Mouse (Mus musculus): ENCODE measurements around the gene Rftn1.
"Not testable (repeated sequence)": the region's sequence is repeated elsewhere in the genome, so short reads cannot be mapped to it uniquely, and the experiment has no call there.

Rftn1 gene

DNA sequence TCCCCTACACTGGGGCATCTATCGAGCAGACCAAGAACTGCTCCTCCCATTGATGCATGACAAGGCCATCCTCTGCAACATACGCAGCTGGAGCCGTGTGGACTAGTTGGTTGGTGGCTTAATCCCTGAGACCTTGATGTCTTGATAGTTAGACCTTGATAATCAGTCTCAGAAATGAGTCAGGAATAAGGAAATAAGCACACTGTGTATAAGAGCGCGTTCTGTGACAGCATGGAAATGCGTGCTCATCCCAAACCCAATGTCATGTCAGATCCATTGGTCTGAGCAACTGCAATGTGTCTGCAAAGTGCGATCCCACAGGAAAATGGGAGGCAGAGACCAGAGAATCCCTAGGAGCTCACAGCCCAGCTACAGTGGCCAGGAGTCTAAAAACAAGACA, 21.3 kb upstream of the Rftn1 start:
- no peak for DNase-seq (ENCODE audit: low read depth, low spot score)
- Histone ChIP-seq H3K27me3 (ENCODE audit: control insufficient read depth, insufficient read depth, low read length, poor library complexity, severe bottlenecking) (no peaks in the 10 kb centered on the region), H3K36me3 (ENCODE audit: control insufficient read depth, insufficient read depth, low read length, poor library complexity, severe bottlenecking) (no peaks in the 10 kb centered on the region)

DNA sequence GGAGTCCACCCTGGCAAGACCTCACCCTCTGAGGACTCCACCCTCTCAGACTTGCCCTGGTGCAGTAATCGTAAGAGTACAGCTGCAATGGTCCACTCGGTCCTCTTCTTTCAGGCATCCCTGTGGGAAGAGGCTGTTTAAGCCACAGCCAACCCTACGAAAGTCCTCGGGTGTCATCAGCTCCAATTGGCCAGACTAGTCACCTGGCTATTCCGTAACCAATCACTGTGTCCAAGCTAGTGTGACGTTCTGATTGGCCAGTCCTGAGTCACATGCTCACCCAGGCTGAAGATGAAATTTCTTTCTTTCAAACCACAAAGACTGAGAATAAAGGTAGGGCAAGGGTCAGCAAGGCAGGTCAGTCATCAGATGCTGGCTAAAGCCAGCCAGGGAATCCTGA, 19.4 kb upstream of the Rftn1 start:
- DNase-seq (ENCODE audit: low read depth, low spot score), result peak; percentile 17
- no peaks in the 10 kb centered on the region for H3K36me3 ChIP-seq (ENCODE audit: control insufficient read depth, insufficient read depth, low read length, poor library complexity, severe bottlenecking)
- no peaks in the 10 kb centered on the region for H3K27me3 ChIP-seq (ENCODE audit: control insufficient read depth, insufficient read depth, low read length, poor library complexity, severe bottlenecking)

DNA sequence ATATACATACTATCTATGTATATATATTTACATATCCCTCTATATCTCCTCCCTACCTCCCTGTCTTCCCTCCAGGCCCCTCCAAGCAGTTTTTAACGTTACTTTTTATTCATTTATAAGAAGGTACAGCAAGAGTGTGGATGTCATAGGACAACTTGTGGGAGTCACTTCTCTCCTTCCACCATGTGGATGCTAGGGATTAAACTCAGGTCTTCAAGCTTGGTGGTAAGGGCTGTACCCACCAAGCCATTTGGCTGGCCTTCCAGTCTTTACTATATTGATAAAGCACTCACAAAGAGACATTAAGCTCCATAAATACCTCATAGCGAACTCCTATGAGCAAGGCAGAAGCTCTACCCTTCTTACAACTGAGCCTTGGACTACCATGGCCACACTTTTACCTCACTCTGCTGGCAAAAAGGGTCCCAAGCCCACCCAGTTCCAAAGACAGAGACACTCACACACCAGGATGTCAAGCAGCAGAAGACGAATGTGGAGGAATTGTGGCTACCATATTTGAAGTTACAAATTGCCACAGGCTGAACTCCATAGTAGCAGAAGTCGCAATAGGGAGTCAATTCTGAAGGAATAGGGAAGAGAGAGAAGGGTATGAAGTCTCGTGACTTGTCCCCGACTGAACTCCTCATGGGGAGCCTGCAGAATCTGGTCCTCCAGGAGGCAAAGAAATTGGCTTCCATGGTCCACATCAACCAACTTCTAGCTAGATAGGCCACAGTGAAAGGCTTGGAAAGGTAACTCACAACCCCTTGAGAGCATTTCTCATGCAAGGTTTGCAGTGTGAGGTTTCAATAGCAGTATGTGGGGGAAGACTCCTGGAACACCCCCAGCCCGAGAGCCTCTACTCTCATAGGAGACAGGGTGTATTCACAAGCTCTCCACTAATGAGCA, 17.9 kb upstream of the Rftn1 start:
- H3K36me3 ChIP-seq (ENCODE audit: control insufficient read depth, insufficient read depth, low read length, poor library complexity, severe bottlenecking), result no peaks in the 10 kb centered on the region
- DNase-seq (ENCODE audit: low read depth, low spot score), result no peak
- H3K27me3 ChIP-seq (ENCODE audit: control insufficient read depth, insufficient read depth, low read length, poor library complexity, severe bottlenecking), result no peaks in the 10 kb centered on the region

DNA sequence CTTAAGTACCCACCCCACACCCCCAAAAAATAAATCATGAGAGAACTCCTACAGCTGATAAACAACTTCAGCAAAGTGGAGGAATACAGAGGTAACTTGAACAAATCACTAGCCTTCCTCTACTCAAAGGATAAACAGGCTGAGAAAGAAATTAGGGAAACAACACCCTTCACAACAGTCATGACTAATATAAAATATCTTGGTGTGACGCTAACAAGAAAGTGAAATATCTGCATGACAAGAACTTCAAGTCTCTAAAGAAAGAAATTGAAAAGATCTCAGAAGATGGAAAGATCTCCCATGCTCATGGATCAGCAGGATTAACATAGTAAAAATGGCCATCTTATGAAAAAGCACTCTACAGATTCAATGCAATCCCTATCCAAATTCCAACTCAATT, 15.8 kb upstream of the Rftn1 start:
- DNase-seq (ENCODE audit: low read depth, low spot score); H3K36me3 ChIP-seq (ENCODE audit: control insufficient read depth, insufficient read depth, low read length, poor library complexity, severe bottlenecking); H3K27me3 ChIP-seq (ENCODE audit: control insufficient read depth, insufficient read depth, low read length, poor library complexity, severe bottlenecking): not testable (repeated sequence)

DNA sequence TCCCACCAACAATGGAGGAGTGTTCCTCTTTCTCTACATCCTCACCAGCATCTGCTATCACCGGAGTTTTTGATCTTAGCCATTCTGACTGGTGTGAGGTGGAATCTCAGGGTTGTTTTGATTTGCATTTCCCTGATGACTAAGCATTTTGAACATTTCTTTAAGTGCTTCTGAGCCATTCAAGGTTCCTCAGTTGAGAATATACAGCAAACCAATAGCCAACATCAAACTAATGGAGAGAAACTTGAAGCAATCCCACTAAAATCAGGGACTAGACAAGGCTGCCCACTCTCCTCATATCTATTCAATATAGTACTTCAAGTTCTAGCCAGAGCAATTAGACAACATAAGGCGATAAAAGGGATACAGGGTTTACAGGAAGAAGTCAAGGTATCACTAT, 15.4 kb upstream of the Rftn1 start:
- not testable (repeated sequence) for H3K36me3 ChIP-seq (ENCODE audit: control insufficient read depth, insufficient read depth, low read length, poor library complexity, severe bottlenecking); DNase-seq (ENCODE audit: low read depth, low spot score); H3K27me3 ChIP-seq (ENCODE audit: control insufficient read depth, insufficient read depth, low read length, poor library complexity, severe bottlenecking)

DNA sequence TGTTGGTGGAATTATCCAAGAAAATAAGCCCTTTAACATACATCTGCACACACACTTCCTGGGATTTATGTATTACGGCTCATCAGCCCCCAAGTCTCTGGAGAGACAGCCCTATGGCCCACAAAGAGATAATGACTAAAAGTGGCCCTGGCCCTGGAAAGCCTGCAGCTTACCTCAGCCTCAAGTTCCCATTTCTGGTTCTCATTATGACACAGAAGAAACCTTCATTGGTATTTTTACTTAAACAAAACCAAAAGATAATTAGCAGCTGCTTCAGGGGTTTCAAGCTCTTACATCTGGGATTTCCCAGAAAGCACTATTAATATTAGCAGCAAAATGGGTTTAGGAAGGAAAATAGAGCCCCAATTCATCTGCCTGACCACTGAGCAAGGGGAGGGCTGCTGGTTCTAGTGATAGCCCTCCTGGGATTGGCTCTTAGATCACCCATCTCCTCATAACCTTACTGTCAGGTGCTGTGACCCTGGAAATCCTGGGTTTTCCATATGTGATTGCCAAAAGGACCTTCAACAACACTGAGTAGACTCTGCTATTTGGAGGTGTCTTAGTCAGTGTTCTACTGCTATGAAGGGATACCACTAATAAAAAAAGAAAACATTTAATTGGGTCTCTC, 14.8 kb upstream of the Rftn1 start:
- DNase-seq (ENCODE audit: low read depth, low spot score), result peak; percentile 59
- Histone ChIP-seq H3K27me3 (ENCODE audit: control insufficient read depth, insufficient read depth, low read length, poor library complexity, severe bottlenecking) (no peaks in the 10 kb centered on the region), H3K36me3 (ENCODE audit: control insufficient read depth, insufficient read depth, low read length, poor library complexity, severe bottlenecking) (no peaks in the 10 kb centered on the region)

DNA sequence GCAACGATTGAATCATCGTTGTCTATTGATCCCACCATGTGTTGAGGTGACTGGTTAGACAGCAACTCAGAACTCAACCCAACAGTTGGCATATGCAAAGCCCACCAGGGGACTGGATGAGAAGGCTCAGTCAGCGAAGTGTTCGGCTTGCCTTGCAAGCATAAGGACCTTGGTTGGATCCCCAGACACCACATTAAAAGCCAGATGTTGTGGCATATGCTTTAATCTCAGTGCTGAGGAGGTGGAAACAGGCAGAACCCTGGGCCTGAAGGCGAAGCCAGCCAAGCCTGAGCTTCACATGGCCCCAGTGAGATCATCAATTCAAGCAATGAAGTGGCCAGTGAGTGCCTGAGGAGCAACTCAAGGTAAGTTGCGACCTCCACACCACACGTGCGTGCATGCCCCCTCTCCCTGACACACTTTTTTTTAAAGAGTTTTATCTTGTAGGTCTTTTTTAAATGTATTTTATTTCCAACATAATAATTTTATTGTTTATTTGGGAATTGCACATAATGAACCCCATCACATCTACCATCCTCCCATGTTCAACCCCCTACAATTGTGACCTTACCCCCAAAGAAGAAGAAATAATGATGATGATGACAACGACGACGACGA, 11.5 kb upstream of the Rftn1 start:
- no peak for DNase-seq (ENCODE audit: low read depth, low spot score)
- no peaks in the 10 kb centered on the region for H3K36me3 ChIP-seq (ENCODE audit: control insufficient read depth, insufficient read depth, low read length, poor library complexity, severe bottlenecking)
- no peaks in the 10 kb centered on the region for H3K27me3 ChIP-seq (ENCODE audit: control insufficient read depth, insufficient read depth, low read length, poor library complexity, severe bottlenecking)

DNA sequence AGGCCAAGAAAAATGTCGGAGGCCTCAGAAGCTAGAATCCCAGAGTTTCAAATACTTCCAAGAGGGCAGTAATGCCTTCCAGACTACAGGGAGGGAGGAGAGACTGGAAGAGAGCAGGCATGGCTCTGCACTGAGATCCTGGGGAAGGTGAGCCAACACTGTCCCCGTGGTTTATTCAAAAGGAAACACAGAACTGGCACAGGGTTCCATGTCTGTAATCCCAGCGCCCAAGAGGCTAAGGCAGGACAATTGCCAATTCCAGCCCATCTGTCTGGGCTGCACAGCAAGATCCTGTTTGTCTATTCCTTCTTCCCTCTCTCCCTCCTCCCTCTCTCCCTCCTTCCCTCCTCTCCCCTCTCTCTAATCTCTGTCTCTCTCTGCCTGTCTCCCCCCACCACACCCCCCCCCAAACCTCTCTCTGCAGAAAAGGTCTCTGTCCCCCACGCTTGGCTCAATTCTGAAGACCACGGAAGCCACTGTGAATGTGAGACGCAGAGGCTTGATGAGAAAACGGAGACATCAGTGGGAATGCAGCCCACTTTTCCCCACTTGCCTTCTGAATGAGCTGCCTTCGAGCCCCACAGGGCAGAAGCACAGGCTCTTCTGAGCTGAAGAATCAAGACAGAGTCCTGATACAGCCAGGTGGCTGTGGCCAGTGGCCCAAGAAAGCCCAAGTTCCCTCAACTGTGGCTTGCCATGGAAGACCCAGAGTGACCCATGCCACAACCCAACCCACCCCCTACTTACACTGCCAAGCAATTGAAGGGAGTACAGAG, 8.8 kb upstream of the Rftn1 start:
- no peaks in the 10 kb centered on the region for H3K27me3 ChIP-seq (ENCODE audit: control insufficient read depth, insufficient read depth, low read length, poor library complexity, severe bottlenecking)

DNA sequence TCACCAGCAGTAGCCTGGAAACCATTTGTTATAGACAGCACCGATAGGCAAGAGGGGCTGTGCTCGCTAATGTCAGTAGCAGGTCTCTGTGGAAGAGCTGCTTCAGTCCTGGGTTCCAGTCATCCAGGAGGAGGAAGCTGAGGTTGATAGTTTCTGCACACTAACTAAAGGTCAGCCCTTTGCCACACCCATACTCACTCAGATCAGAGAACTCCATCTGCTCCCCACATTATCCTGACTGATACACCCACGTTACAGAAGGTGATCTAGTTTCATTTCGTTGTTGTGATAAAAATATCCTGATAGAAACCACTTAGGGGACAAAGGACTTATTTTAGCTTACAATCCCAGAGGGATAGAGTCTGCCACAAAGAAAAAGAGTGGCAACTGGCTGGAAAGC, 7.1 kb upstream of the Rftn1 start:
- no peaks in the 10 kb centered on the region for H3K36me3 ChIP-seq (ENCODE audit: control insufficient read depth, insufficient read depth, low read length, poor library complexity, severe bottlenecking)
- H3K27me3 ChIP-seq (ENCODE audit: control insufficient read depth, insufficient read depth, low read length, poor library complexity, severe bottlenecking), result no peaks in the 10 kb centered on the region
- no peak for DNase-seq (ENCODE audit: low read depth, low spot score)

More for the DNA sequence above, 8.8 kb upstream of the Rftn1 start:
- DNase-seq (ENCODE audit: low read depth, low spot score), result no peak
- H3K36me3 ChIP-seq (ENCODE audit: control insufficient read depth, insufficient read depth, low read length, poor library complexity, severe bottlenecking), result no peaks in the 10 kb centered on the region

DNA sequence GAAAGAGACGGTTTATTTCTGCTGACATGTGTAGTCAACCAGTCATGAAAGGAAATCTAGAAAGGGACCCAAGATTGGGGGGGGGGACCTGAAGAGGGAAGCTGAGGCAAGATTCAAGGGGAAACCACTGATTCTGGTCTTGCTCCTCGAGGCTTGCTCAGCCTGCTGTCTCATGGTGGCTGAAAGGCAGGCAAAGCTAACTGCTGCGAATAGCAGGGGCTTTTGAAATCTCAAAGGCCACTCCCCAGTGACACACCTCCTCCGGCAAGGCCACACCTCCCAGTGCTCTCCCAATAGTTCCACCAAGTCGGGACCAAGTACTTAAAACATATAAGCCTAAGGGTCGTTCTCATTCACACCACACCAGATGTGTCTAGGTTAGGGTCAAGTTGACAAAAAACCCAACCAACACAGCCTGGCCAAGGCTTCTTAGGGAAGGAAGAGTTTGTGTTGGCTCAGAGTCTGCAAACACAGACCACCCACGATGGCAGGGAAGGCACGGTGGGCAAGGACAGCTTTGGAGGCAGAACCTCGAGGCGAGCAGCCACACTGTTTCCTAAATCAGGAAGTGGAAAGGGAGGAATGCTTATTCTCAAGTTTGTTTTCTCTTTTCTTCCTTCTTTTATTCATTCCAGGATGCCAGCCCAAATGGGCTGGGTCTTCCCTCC, 5.7 kb upstream of the Rftn1 start:
- Histone ChIP-seq H3K36me3 (ENCODE audit: control insufficient read depth, insufficient read depth, low read length, poor library complexity, severe bottlenecking) (no peaks in the 10 kb centered on the region), H3K27me3 (ENCODE audit: control insufficient read depth, insufficient read depth, low read length, poor library complexity, severe bottlenecking) (no peaks in the 10 kb centered on the region)
- DNase-seq (ENCODE audit: low read depth, low spot score), result no peak

DNA sequence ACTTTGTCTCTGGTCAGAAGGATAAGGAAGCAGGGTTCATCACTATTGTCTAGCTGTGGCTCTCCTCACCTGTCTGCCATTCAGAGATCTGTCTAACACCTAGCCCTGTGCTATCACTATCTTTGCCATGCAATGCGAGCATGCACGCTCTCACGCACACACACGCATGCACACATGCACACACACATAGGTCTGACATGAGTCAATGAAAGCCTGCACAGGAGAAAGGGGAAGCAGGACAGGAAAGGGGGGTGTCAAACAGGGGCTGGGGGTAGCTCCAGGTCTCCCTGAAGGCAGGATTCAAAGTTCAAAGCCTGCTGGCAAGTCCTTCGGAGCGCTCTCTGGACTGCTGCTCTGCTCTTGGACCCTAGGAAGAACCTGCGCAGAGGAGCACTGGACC, 4.9 kb upstream of the Rftn1 start:
- no peaks in the 10 kb centered on the region for H3K27me3 ChIP-seq (ENCODE audit: control insufficient read depth, insufficient read depth, low read length, poor library complexity, severe bottlenecking)

DNA sequence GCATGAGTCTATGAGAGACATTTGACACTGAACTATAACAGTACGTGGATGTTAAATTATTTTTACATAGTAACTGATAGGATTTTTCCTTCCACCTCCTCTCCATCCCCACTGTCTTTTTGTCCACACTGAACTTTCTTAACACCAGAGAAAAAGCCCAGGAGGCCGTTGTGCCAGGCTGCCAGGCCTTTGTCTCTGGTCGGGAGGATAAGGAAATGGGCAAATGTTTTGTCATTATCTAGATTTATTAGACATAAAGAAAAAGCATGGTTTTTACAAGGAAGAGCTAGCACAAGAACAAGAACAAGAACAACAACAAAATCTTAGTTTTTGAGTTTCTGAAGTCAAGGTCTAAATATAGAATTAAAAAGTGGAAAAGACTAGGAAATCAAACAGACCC, 4.1 kb upstream of the Rftn1 start:
- DNase-seq (ENCODE audit: low read depth, low spot score), result no peak
- Histone ChIP-seq H3K27me3 (ENCODE audit: control insufficient read depth, insufficient read depth, low read length, poor library complexity, severe bottlenecking) (no peaks in the 10 kb centered on the region), H3K36me3 (ENCODE audit: control insufficient read depth, insufficient read depth, low read length, poor library complexity, severe bottlenecking) (no peaks in the 10 kb centered on the region)

More for the DNA sequence above, 4.9 kb upstream of the Rftn1 start:
- no peaks in the 10 kb centered on the region for H3K36me3 ChIP-seq (ENCODE audit: control insufficient read depth, insufficient read depth, low read length, poor library complexity, severe bottlenecking)
- DNase-seq (ENCODE audit: low read depth, low spot score), result peak; percentile 47

DNA sequence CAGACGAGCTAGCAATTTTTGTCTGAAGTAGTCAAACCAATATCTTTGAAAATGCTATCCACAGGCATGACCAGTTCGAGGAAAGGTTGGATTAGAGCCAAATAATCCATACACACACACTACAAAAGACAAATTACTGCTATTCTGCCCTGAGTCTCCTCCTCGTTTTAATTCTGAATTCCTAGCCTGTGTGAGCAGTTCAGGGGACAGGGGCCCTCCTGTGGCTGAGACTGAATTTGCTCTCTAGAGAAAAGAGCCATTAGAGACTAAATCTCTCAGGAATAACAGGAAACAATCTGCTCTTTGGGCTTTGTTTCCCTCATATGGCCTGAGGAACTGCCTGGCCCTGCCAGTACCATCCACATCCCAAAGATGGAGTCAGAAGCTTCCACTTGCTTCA, 3.2 kb upstream of the Rftn1 start:
- DNase-seq (ENCODE audit: low read depth, low spot score), result peak; percentile 52
- Histone ChIP-seq H3K27me3 (ENCODE audit: control insufficient read depth, insufficient read depth, low read length, poor library complexity, severe bottlenecking) (no peaks in the 10 kb centered on the region), H3K36me3 (ENCODE audit: control insufficient read depth, insufficient read depth, low read length, poor library complexity, severe bottlenecking) (no peaks in the 10 kb centered on the region)

DNA sequence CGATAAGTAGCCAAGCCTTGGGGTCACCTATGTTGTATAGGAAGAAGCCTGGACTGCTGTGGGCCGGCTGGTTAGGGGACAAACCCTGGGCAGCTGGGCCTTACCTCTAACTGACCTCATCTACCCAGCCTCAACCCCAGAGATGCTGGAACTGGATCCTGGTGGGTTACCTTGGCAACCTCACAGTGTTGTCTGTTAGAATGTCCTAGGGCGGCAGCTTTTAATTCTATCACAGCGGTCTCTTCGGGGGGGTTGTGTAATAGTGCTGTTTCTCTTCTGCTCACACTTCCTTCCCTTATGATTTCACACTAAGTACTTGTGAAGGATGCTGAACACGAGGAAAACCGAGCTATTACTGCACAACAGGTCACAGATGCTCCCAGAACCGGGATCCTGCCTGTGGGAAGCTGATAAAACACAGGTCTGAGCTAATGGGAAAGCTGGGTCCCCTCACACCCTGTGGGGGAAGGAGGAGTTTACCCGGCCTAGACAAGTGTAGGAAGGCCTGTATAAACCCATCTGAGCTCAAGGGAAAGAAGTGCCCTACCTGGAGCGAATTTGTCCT, 2.0 kb upstream of the Rftn1 start:
- no peaks in the 10 kb centered on the region for H3K36me3 ChIP-seq (ENCODE audit: control insufficient read depth, insufficient read depth, low read length, poor library complexity, severe bottlenecking)
- H3K27me3 ChIP-seq (ENCODE audit: control insufficient read depth, insufficient read depth, low read length, poor library complexity, severe bottlenecking), result no peaks in the 10 kb centered on the region
- DNase-seq (ENCODE audit: low read depth, low spot score), result no peak
